Mouse (Mus musculus): Measurements from ENCODE around the gene Fat3.
A peak's percentile ranks its signal among the peaks of the same experiment; 100 is the strongest.

The Fat3 gene

GRCm38 (mm10) chr9:16256577-16257207 is 244.4 kb downstream of the Fat3 start:
- DNase-seq (ENCODE audit: low read depth, low spot score) = no peak

GRCm38 (mm10) chr9:16246741-16247140 is 254.3 kb downstream of the Fat3 start:
- DNase-seq (ENCODE audit: low read depth, low spot score) = no peak

GRCm38 (mm10) chr9:16231575-16231974 is 269.5 kb downstream of the Fat3 start:
- no peak for DNase-seq (ENCODE audit: low read depth, low spot score)

GRCm38 (mm10) chr9:16228919-16229318 is 272.2 kb downstream of the Fat3 start:
- DNase-seq (ENCODE audit: low read depth, low spot score) = no peak

- DNase-seq (ENCODE audit: low read depth, low spot score) = no peak
These were observed 273.7 kb downstream of the Fat3 start for GRCm38 (mm10) chr9:16227398-16227797.

GRCm38 (mm10) chr9:16226545-16226944 is 274.5 kb downstream of the Fat3 start:
- no peak for DNase-seq (ENCODE audit: low read depth, low spot score)

- DNase-seq (ENCODE audit: low read depth, low spot score) = no peak
These were observed 279.2 kb downstream of the Fat3 start for GRCm38 (mm10) chr9:16221885-16222284.

GRCm38 (mm10) chr9:16216235-16216634 is 284.9 kb downstream of the Fat3 start:
- no peak for DNase-seq (ENCODE audit: low read depth, low spot score)

- DNase-seq (ENCODE audit: low read depth, low spot score) = peak; percentile 17
These were observed 286.1 kb downstream of the Fat3 start for GRCm38 (mm10) chr9:16214731-16215681.

GRCm38 (mm10) chr9:16213324-16213723 is 287.8 kb downstream of the Fat3 start:
- DNase-seq (ENCODE audit: low read depth, low spot score) = no peak

GRCm38 (mm10) chr9:16212628-16213027 is 288.5 kb downstream of the Fat3 start:
- DNase-seq (ENCODE audit: low read depth, low spot score) = no peak

GRCm38 (mm10) chr9:16212163-16212562 is 288.9 kb downstream of the Fat3 start:
- DNase-seq (ENCODE audit: low read depth, low spot score) = no peak

- no peak for DNase-seq (ENCODE audit: low read depth, low spot score)
These were observed 289.6 kb downstream of the Fat3 start for GRCm38 (mm10) chr9:16211468-16211867.

- DNase-seq (ENCODE audit: low read depth, low spot score) = no peak
These were observed 298.8 kb downstream of the Fat3 start for GRCm38 (mm10) chr9:16202296-16202695.

- DNase-seq (ENCODE audit: low read depth, low spot score) = no peak
These were observed 300.1 kb downstream of the Fat3 start for GRCm38 (mm10) chr9:16200948-16201347.

- DNase-seq (ENCODE audit: low read depth, low spot score) = no peak
These were observed 314.6 kb downstream of the Fat3 start for GRCm38 (mm10) chr9:16186461-16186860.

- DNase-seq (ENCODE audit: low read depth, low spot score) = no peak
These were observed 331.8 kb downstream of the Fat3 start for GRCm38 (mm10) chr9:16169238-16169637.

- no peak for DNase-seq (ENCODE audit: low read depth, low spot score)
These were observed 333.0 kb downstream of the Fat3 start for GRCm38 (mm10) chr9:16168051-16168450.

- no peak for DNase-seq (ENCODE audit: low read depth, low spot score)
These were observed 341.7 kb downstream of the Fat3 start for GRCm38 (mm10) chr9:16159366-16159765.

- DNase-seq (ENCODE audit: low read depth, low spot score) = peak; percentile 24
These were observed 347.5 kb downstream of the Fat3 start for GRCm38 (mm10) chr9:16153580-16153930.

GRCm38 (mm10) chr9:16152756-16153579 is 348.1 kb downstream of the Fat3 start:
- no peak for DNase-seq (ENCODE audit: low read depth, low spot score)

- no peak for DNase-seq (ENCODE audit: low read depth, low spot score)
These were observed 351.0 kb downstream of the Fat3 start for GRCm38 (mm10) chr9:16150046-16150445.
